Mouse (Mus musculus) brain, embryonic 14.5 days (tissue): Measurements from ENCODE around the gene 4930539E08Rik.

ENCODE experiments used
- CTCF ChIP-seq: fragments of 200-500 bp; IDR thresholded peaks from 2 replicates; pipeline ENCODE4 v1.5.1; 2012; ENCODE audit warnings: inconsistent platforms, mild to moderate bottlenecking, moderate library complexity, borderline replicate concordance; ENCODE audit not compliant: insufficient read depth, insufficient read length; ENCODE audit errors: extremely low read depth
- POLR2A ChIP-seq: fragments of 200-500 bp; IDR thresholded peaks from 2 replicates; pipeline ENCODE4 v1.6.1; 2012; ENCODE audit warnings: mild to moderate bottlenecking, inconsistent platforms, borderline replicate concordance; ENCODE audit not compliant: poor library complexity, insufficient read depth, insufficient read length, severe bottlenecking; ENCODE audit errors: extremely low read depth

DNA sequence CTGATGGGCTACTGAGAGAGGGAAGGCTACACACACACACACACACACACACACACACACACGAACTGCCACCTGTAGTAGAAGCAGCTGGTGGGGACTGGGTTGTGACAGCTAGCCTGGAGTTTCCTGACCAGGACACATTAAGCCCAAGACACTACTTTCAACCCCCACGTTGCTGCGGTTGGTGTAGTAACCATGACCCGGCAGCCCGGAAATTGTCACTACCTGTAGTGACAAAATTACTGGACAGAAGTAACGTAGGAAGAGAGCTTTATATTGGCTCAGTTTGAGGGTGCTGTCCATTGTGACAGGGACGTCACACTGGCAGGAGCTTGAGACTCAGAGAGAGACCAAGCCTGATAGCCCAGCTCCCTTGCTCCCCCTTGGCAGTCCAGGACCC is 42.8 kb downstream of the 4930539E08Rik start:
- TF ChIP-seq POLR2A (no peak), CTCF (no peak)
